Mouse (Mus musculus) testis, adult 2 months (tissue): ENCODE results near the gene Bex6.

Source experiments
- CTCF ChIP-seq: fragments of 200-500 bp; IDR thresholded peaks from 2 replicates; pipeline ENCODE4 v1.5.1; 2012; ENCODE audit warnings: low read depth, mild to moderate bottlenecking, inconsistent platforms, low read length, moderate library complexity; ENCODE audit not compliant: control insufficient read depth, insufficient read depth, insufficient replicate concordance
- POLR2A ChIP-seq: fragments of 200-500 bp; IDR thresholded peaks from 2 replicates; pipeline ENCODE4 v1.6.1; 2012; ENCODE audit warnings: low read depth, mild to moderate bottlenecking, inconsistent platforms, low read length, moderate library complexity; ENCODE audit not compliant: control insufficient read depth

- no peak for TF ChIP-seq CTCF
- no peak for TF ChIP-seq POLR2A
These were observed 34.5 kb downstream of the Bex6 start for GRCm38 (mm10) chr16:32214156-32214555.
